Mouse (Mus musculus): ENCODE data around the gene Ticrr. TPM values are rescaled to one million over a fixed set of nuclear protein-coding genes. Genes with fewer than 3 reads are reported as not detected.
A peak's percentile ranks its signal among the peaks of the same experiment; 100 is the strongest.

The Ticrr gene
- total and polyA plus RNA-seq, 3 experiments: 10.6 to 55.6 (median 23.8) TPM

DNA sequence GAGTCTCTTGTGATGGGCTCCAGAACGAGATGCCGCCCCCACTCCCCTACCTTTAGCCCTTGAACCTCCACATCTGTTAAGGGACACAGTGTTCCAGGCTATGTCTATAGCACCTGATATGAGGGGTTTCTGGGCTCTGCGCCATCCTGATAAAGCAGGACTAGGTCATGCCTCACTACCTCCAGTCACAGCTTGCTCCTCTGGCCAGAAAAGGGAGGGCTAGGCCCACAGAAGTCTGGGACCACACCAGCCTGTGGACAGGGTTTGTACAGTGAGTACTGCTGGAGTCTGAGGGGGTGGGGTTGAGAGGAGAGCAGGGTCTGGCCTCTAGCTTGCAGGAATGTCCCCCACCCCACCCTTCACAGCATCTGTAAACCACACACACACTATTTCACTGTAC, 12.8 kb upstream of the Ticrr start:
- Histone ChIP-seq H3K4me3 (ENCODE audit: control insufficient read depth in 1 of 2, insufficient read depth in 1 of 2, low read depth in 2 of 2, low read length in 2 of 2) (no peak overlapping the region), H3K79me2 (ENCODE audit: control insufficient read depth, insufficient read depth, low read length, poor library complexity) (no peaks in the 10 kb centered on the region), H3K9ac (ENCODE audit: control insufficient read depth, low read depth, low read length, poor library complexity, severe bottlenecking) (no peak overlapping the region), H3K36me3 (ENCODE audit: control insufficient read depth in 1 of 2, insufficient read depth in 2 of 2, low read length in 2 of 2) (no peaks in the 10 kb centered on the region), H3K9me3 (replicated peaks; ENCODE audit: insufficient read depth, low read length) (no peaks in the 10 kb centered on the region), H3K27me3 (ENCODE audit: control insufficient read depth in 1 of 2, insufficient read depth in 2 of 2, low read length in 2 of 2) (peaks cover 3 to 7% of the 10 kb centered on the region in 2 experiments), H3K27ac (ENCODE audit: control insufficient read depth, low read depth, low read length) (no peak overlapping the region), H3K4me1 (ENCODE audit: control insufficient read depth in 1 of 2, insufficient read depth in 2 of 2, low read length in 2 of 2) (no peaks in the 10 kb centered on the region)
- TF ChIP-seq E2F4 (IDR thresholded peaks at IDR 0.05; ENCODE audit: borderline replicate concordance, low read depth, low read length) (no peak), MAFK (IDR thresholded peaks at IDR 0.05; ENCODE audit: borderline replicate concordance, low read depth, low read length) (no peak), USF1 (IDR thresholded peaks at IDR 0.05; ENCODE audit: low read depth, low read length) (no peak), NRF1 (IDR thresholded peaks at IDR 0.05; ENCODE audit: insufficient read depth, low read depth, low read length, poor library complexity, severe bottlenecking) (no peak), GATA1 (IDR thresholded peaks at IDR 0.05; ENCODE audit: low read depth, low read length) (no peak), GABPA (IDR thresholded peaks at IDR 0.05; ENCODE audit: low read depth, low read length) (no peak)
- no peak for DNase-seq (ENCODE audit: low read depth, low spot score)

- no peaks in the 10 kb centered on the region for H3K4me1 ChIP-seq (ENCODE audit: control insufficient read depth in 1 of 2, insufficient read depth in 2 of 2, low read length in 2 of 2)
- no peaks in the 10 kb centered on the region for H3K36me3 ChIP-seq (ENCODE audit: control insufficient read depth in 1 of 2, insufficient read depth in 2 of 2, low read length in 2 of 2)
- peak; percentile 76 for DNase-seq (ENCODE audit: low read depth, low spot score)
- H3K4me3 ChIP-seq (ENCODE audit: control insufficient read depth in 1 of 2, insufficient read depth in 1 of 2, low read depth in 2 of 2, low read length in 2 of 2): no peak overlapping the region
- no peak overlapping the region for H3K27ac ChIP-seq (ENCODE audit: control insufficient read depth, low read depth, low read length)
- H3K9ac ChIP-seq (ENCODE audit: control insufficient read depth, low read depth, low read length, poor library complexity, severe bottlenecking): no peak overlapping the region
- TF ChIP-seq ELF1 (IDR thresholded peaks at IDR 0.05; ENCODE audit: low read depth, low read length) (no peak), E2F4 (IDR thresholded peaks at IDR 0.05; ENCODE audit: borderline replicate concordance, low read depth, low read length) (no peak), MYC (IDR thresholded peaks at IDR 0.05; ENCODE audit: low read depth, low read length) (no peak), KAT2A (conservative IDR thresholded peaks at IDR 0.05; ENCODE audit: low read depth, low read length) (no peak), MYB (IDR thresholded peaks at IDR 0.05; ENCODE audit: low read depth, low read length) (no peak), MAFK (IDR thresholded peaks at IDR 0.05; ENCODE audit: borderline replicate concordance, low read depth, low read length) (no peak), MAZ (IDR thresholded peaks at IDR 0.05; ENCODE audit: low read depth, low read length) (no peak), BHLHE40 (IDR thresholded peaks at IDR 0.05; ENCODE audit: borderline replicate concordance, low read depth, low read length) (no peak), ZKSCAN1 (IDR thresholded peaks at IDR 0.05; ENCODE audit: low read depth, low read length) (no peak), ZC3H11A (IDR thresholded peaks at IDR 0.05; ENCODE audit: low read depth, low read length) (no peak), POLR2AphosphoS5 (IDR thresholded peaks at IDR 0.05; ENCODE audit: borderline replicate concordance, low read depth, low read length) (no peak), TAL1 (IDR thresholded peaks at IDR 0.05; ENCODE audit: low read length) (no peak), RAD21 (IDR thresholded peaks at IDR 0.05; ENCODE audit: low read depth, low read length) (peak; percentile 62), USF2 (IDR thresholded peaks at IDR 0.05; ENCODE audit: borderline replicate concordance in 1 of 2, insufficient read depth in 1 of 2, low read depth in 1 of 2, low read length in 2 of 2) (no peak), CTCF (IDR thresholded peaks at IDR 0.05 in 2 of 3, conservative IDR thresholded peaks at IDR 0.05 in 1 of 3; ENCODE audit: control insufficient read depth in 1 of 3, insufficient read depth in 1 of 3, low read depth in 2 of 3, low read length in 3 of 3, poor library complexity in 1 of 3, severe bottlenecking in 1 of 3) (peak; percentile 73 to 81 (median 79)), TCF12 (IDR thresholded peaks at IDR 0.05; ENCODE audit: low read depth, low read length) (no peak), SMC3 (IDR thresholded peaks at IDR 0.05; ENCODE audit: low read depth, low read length) (peak; percentile 72), CHD1 (IDR thresholded peaks at IDR 0.05; ENCODE audit: low read depth, low read length) (no peak), RCOR1 (IDR thresholded peaks at IDR 0.05; ENCODE audit: low read depth, low read length) (no peak), TBP (IDR thresholded peaks at IDR 0.05; ENCODE audit: low read depth, low read length) (no peak), ETS1 (IDR thresholded peaks at IDR 0.05; ENCODE audit: low read depth, low read length) (no peak), EP300 (IDR thresholded peaks at IDR 0.05; ENCODE audit: low read depth in 1 of 2, low read length in 2 of 2) (no peak), NRF1 (IDR thresholded peaks at IDR 0.05; ENCODE audit: insufficient read depth, low read depth, low read length, poor library complexity, severe bottlenecking) (no peak), POLR2A (IDR thresholded peaks at IDR 0.05; ENCODE audit: control insufficient read depth in 1 of 2, insufficient read depth in 1 of 2, low read depth in 1 of 2, low read length in 2 of 2, poor library complexity in 1 of 2) (no peak), UBTF (IDR thresholded peaks at IDR 0.05; ENCODE audit: borderline replicate concordance, insufficient read depth, low read depth, low read length) (no peak)
- H3K9me3 ChIP-seq (replicated peaks; ENCODE audit: insufficient read depth, low read length): no peaks in the 10 kb centered on the region
- no peaks in the 10 kb centered on the region for H3K79me2 ChIP-seq (ENCODE audit: control insufficient read depth, insufficient read depth, low read length, poor library complexity)
- peaks cover 3 to 7% of the 10 kb centered on the region in 2 experiments for H3K27me3 ChIP-seq (ENCODE audit: control insufficient read depth in 1 of 2, insufficient read depth in 2 of 2, low read length in 2 of 2)
Measured at GRCm38 (mm10) chr7:79649005-79649404, 11.0 kb upstream of the Ticrr start.
